In genomic region chr3:131594361-131594760, GRCm38 (mm10) we compare ENCODE assay signal across 24 mouse cellular contexts. TPM values are rescaled to one million over a fixed set of nuclear protein-coding genes. Genes with fewer than 3 reads are reported as not detected.
DNase-seq lines count a peak whose midpoint lies in the region; ATAC-seq lines count a peak whose summit lies in the region.
"Had no signal": no experiment of that assay in that cellular context is flagged by ENCODE, and none has a peak within 500 bp of the region (broad histone marks: within the 10 kb centered on the region; RNA-seq: fewer than 3 reads in every experiment).

No protein-coding gene starts in this region.

- H3K27me3 ChIP-seq in intestine, embryonic 15.5 days (replicated peaks), result no peaks in the 10 kb centered on the region
- no peaks in the 10 kb centered on the region for H3K27me3 ChIP-seq in intestine, embryonic 16.5 days (replicated peaks; ENCODE audit: control insufficient read depth, insufficient read depth, low read length)
- H3K27me3 ChIP-seq: embryonic facial prominence, embryonic 13.5 days; forebrain, embryonic 13.5 days; heart, embryonic 12.5 days; kidney, embryonic 15.5 days; midbrain, embryonic 12.5 days had no signal

- H3K27ac ChIP-seq in intestine, embryonic 15.5 days, result no peak overlapping the region
- no peak overlapping the region for H3K27ac ChIP-seq in intestine, embryonic 16.5 days (ENCODE audit: low read length)
- H3K27ac ChIP-seq: forebrain, embryonic 13.5 days; hindbrain, postnatal 0 days; kidney, embryonic 15.5 days; midbrain, embryonic 12.5 days had no signal

- DNase-seq in right cerebral cortex, postnatal 4 days, result peak; percentile 19
- no peak for DNase-seq in right cerebral cortex, postnatal 25 days
- peak; percentile 31 for DNase-seq in layer of hippocampus, adult 9-10 months (ENCODE audit: low spot score)
- no peak for DNase-seq in embryo, embryonic 9.5 days (ENCODE audit: extremely low spot score)
- DNase-seq in adrenal gland, adult (ENCODE audit: inconsistent age in 2 of 2, low spot score in 1 of 2), result no peak
- DNase-seq: adrenal gland, adult 2 months; cerebellum, adult 18-20 months; gastrocnemius, postnatal 14 days; heart, adult 18-20 months; heart, postnatal 10 days; kidney, adult 11 months; kidney, postnatal 36 days; left cerebral cortex, postnatal 4 days; lung, adult 18-20 months; lung, postnatal 14 days had no signal

- WGBS in intestine, embryonic 15.5 days, result 95% methylated on average over 11 of the region's 11 CpGs
- WGBS in intestine, embryonic 16.5 days, result 96% methylated on average over 11 of the region's 11 CpGs

- no peak overlapping the region for H3K4me3 ChIP-seq in intestine, embryonic 15.5 days (replicated peaks)
- H3K4me3 ChIP-seq in intestine, embryonic 16.5 days (ENCODE audit: low read length), result no peak overlapping the region
- H3K4me3 ChIP-seq: embryonic facial prominence, embryonic 13.5 days; forebrain, embryonic 13.5 days; heart, embryonic 12.5 days; kidney, embryonic 15.5 days; midbrain, embryonic 12.5 days had no signal

- H3K9ac ChIP-seq in intestine, embryonic 15.5 days, result no peak overlapping the region
- H3K9ac ChIP-seq in intestine, embryonic 16.5 days (ENCODE audit: low read depth, low read length), result no peak overlapping the region
- H3K9ac ChIP-seq: forebrain, embryonic 13.5 days; heart, embryonic 12.5 days; kidney, embryonic 15.5 days; midbrain, embryonic 12.5 days had no signal

- no peaks in the 10 kb centered on the region for H3K9me3 ChIP-seq in intestine, embryonic 15.5 days
- H3K9me3 ChIP-seq in intestine, embryonic 16.5 days (ENCODE audit: control insufficient read depth, low read length), result no peaks in the 10 kb centered on the region
- H3K9me3 ChIP-seq: embryonic facial prominence, embryonic 13.5 days; forebrain, embryonic 13.5 days; heart, embryonic 12.5 days; kidney, embryonic 15.5 days; midbrain, embryonic 12.5 days had no signal

- ATAC-seq in intestine, embryonic 15.5 days, result 0 out of 2 replicates have a peak, but pooled peaks have one; percentile 25
- no peak for ATAC-seq in intestine, embryonic 16.5 days
- ATAC-seq in CD4-positive, CD25-positive, alpha-beta regulatory T cell, adult 4 months, result no peak
- ATAC-seq: forebrain, embryonic 13.5 days; hindbrain, postnatal 0 days had no signal

- H3K4me2 ChIP-seq in intestine, embryonic 15.5 days (replicated peaks), result no peak overlapping the region
- no peak overlapping the region for H3K4me2 ChIP-seq in intestine, embryonic 16.5 days (ENCODE audit: low read depth, low read length)
- H3K4me2 ChIP-seq: embryonic facial prominence, embryonic 13.5 days; forebrain, embryonic 13.5 days; heart, embryonic 12.5 days; kidney, embryonic 15.5 days; midbrain, embryonic 12.5 days had no signal

- H3K4me1 ChIP-seq in intestine, embryonic 15.5 days (replicated peaks), result no peaks in the 10 kb centered on the region
- H3K4me1 ChIP-seq in intestine, embryonic 16.5 days (ENCODE audit: control insufficient read depth, insufficient read depth, low read length), result no peaks in the 10 kb centered on the region
- H3K4me1 ChIP-seq: forebrain, embryonic 13.5 days; kidney, embryonic 15.5 days; midbrain, embryonic 12.5 days had no signal

- 0 out of 2 replicates have a peak, but pooled peaks cover 7% of the 10 kb centered on the region for H3K36me3 ChIP-seq in intestine, embryonic 15.5 days
- peaks cover 11% of the 10 kb centered on the region; the same call in 1 of the 2 replicates for H3K36me3 ChIP-seq in intestine, embryonic 16.5 days (ENCODE audit: control insufficient read depth, insufficient read depth, low read length)

RNA-seq across cellular contexts. Expression of gene Papss1, which starts 29.8 kb away (rescaled TPM):
- polyA plus RNA-seq in intestine, embryonic 15.5 days (2015; fragmentation: Nextera tagmentation; extraction: Ambion mirVana), result 144 and 150 TPM in 2 replicates
- 177 and 186 TPM in 2 replicates for polyA plus RNA-seq in intestine, embryonic 16.5 days (2015; fragmentation: Nextera tagmentation; extraction: Ambion mirVana)
- polyA plus RNA-seq in CD4-positive, CD25-positive, alpha-beta regulatory T cell, adult 4 months (2017; shearing (Covaris generic)), result 10 to 100 TPM; 22.1 to 27.0 TPM

Comparison
In these comparisons a context has a peak if more than half of its experiments do, and no peak if none do; other contexts are left out.
1. DNase-seq: peak in right cerebral cortex, postnatal 4 days (single experiment) and layer of hippocampus, adult 9-10 months (single experiment); none in right cerebral cortex, postnatal 25 days (single experiment), embryo, embryonic 9.5 days (single experiment) and adrenal gland, adult (0 of 2).